Mouse (Mus musculus) embryonic facial prominence, embryonic 14.5 days (tissue): ENCODE data around the gene Med20. TPM values are rescaled to one million over a fixed set of nuclear protein-coding genes. Genes with fewer than 3 reads are reported as not detected.

Experiments
- ATAC-seq: fragments of 200-750 bp; cut with Nextera tagmentation; 2 replicates; pipeline ENCODE4 v1.8.0; 2017; ENCODE audit warnings: low read depth, moderate number of reproducible peaks, moderate TSS enrichment
- DNase-seq: peaks from one replicate; pipeline ENCODE4 v3.0.0-alpha.2; 2015; ENCODE audit warnings: low spot score
- H3K27ac ChIP-seq: fragments of 300-500 bp; sonication (generic); replicated peaks from 2 replicates; pipeline ENCODE4 v1.5.1; 2014; ENCODE audit warnings: low read depth, mild to moderate bottlenecking, low read length, moderate library complexity
- H3K27me3 ChIP-seq: fragments of 300-500 bp; sonication (generic); replicated peaks from 2 replicates; pipeline ENCODE4 v1.6.1; 2014; ENCODE audit warnings: low read length; ENCODE audit not compliant: control insufficient read depth, insufficient read depth
- H3K36me3 ChIP-seq: fragments of 300-500 bp; sonication (generic); 2 replicates; pipeline ENCODE4 v1.6.1; 2014; ENCODE audit warnings: low read length, mixed read lengths; ENCODE audit not compliant: control insufficient read depth, insufficient read depth
- H3K4me1 ChIP-seq: fragments of 300-500 bp; sonication (generic); 2 replicates; pipeline ENCODE4 v1.6.1; 2014; ENCODE audit warnings: antibody characterized with exemption, low read length; ENCODE audit not compliant: control insufficient read depth, insufficient read depth
- H3K4me2 ChIP-seq: fragments of 300-500 bp; sonication (generic); 2 replicates; pipeline ENCODE4 v1.6.1; 2014; ENCODE audit warnings: low read depth, mild to moderate bottlenecking, low read length, moderate library complexity, mixed read lengths
- H3K4me3 ChIP-seq: fragments of 300-500 bp; sonication (generic); 2 replicates; pipeline ENCODE4 v1.5.1; 2014; ENCODE audit warnings: low read depth, mild to moderate bottlenecking, low read length
- H3K9ac ChIP-seq: fragments of 300-500 bp; sonication (generic); 2 replicates; pipeline ENCODE4 v1.6.1; 2014; ENCODE audit warnings: low read depth, mild to moderate bottlenecking, low read length, moderate library complexity, mixed read lengths
- H3K9me3 ChIP-seq: fragments of 300-500 bp; sonication (generic); 2 replicates; pipeline ENCODE4 v1.6.1; 2016; ENCODE audit warnings: low read length; ENCODE audit not compliant: control insufficient read depth
- WGBS: fragments of 180-500 bp; shearing (Covaris S2); extraction: QIAGEN DNeasy Blood & Tissue Kit; methylation state at CpG from one replicate; pipeline ENCODE4 v1.1.7; 2014; 5-methylcytosine and 5-hydroxymethylcytosine counted together
- polyA plus RNA-seq: library from polyadenylated mRNA; unstranded; fragments of >200 nt; fragmentation: Nextera tagmentation; extraction: Ambion mirVana; gene quantifications from 2 replicates; pipeline ENCODE4 v1.2.1, GENCODE M21; 2014

The Med20 gene
- polyA plus RNA-seq, 1 experiment from 2014 or later: 47.7 TPM

- H3K27ac ChIP-seq: no peak overlapping the region
- H3K9me3 ChIP-seq: no peaks in the 10 kb centered on the region
- no peaks in the 10 kb centered on the region for H3K4me1 ChIP-seq
- no peak for DNase-seq
- no peaks in the 10 kb centered on the region for H3K36me3 ChIP-seq
- no peak overlapping the region for H3K4me2 ChIP-seq
- no peak overlapping the region for H3K4me3 ChIP-seq
- H3K27me3 ChIP-seq: no peaks in the 10 kb centered on the region
- 85% methylated on average over 7 of the region's 7 CpGs for WGBS
- ATAC-seq: no peak
- H3K9ac ChIP-seq: no peak overlapping the region
Measured at GRCm38 (mm10) chr17:47664474-47664873, 53.1 kb downstream of the Med20 start.

DNA sequence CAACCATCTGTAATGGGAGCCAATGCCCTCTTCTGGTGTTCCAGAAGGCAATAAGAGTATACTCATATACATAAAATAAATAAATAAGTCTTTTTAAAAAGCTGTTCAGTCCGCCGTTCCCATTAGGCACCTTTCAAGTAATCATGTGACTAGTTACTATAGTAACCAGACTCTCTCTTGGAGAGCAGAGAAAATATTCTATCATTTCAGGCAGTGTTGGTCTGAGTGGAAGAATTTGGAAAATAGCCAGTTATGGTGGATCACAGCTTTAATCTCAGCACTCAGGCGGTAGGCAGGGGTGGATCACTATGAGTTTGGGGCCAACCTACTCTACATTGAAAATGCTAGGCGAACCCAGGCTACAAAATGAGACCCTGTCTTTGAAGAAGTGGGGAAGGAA lies 57.8 kb downstream of the Med20 start:
- no peak for DNase-seq
- Histone ChIP-seq H3K27ac (no peak overlapping the region), H3K4me3 (no peak overlapping the region), H3K4me1 (0 out of 2 replicates have a peak, but pooled peaks cover 5% of the 10 kb centered on the region), H3K9ac (no peak overlapping the region), H3K9me3 (no peaks in the 10 kb centered on the region), H3K36me3 (no peaks in the 10 kb centered on the region), H3K4me2 (no peak overlapping the region), H3K27me3 (peaks cover 13% of the 10 kb centered on the region; the same call in 1 of the 2 replicates)
- ATAC-seq: no peak
- WGBS: 72% methylated on average over 4 of the region's 4 CpGs

DNA sequence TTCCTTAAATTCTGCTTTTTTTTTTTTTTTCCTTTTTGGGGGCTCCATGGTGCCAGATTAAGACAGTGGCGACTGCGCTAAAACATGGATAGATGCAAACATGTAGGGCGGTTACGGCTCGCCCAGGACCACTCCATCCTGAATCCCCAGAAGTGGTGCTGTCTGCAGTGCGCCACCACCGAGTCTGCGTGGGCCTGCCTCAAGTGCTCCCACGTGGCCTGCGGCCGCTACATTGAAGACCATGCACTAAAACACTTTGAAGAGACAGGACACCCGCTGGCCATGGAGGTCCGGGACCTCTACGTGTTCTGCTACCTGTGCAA lies 60.6 kb downstream of the Med20 start:
- Histone ChIP-seq H3K27ac (no peak overlapping the region), H3K9ac (peak overlapping the region; percentile 61), H3K27me3 (peaks cover 13% of the 10 kb centered on the region; the same call in 1 of the 2 replicates), H3K4me2 (peak overlapping the region; percentile 91), H3K4me3 (peak overlapping the region; percentile 43), H3K4me1 (0 out of 2 replicates have a peak, but pooled peaks cover 5% of the 10 kb centered on the region), H3K9me3 (no peaks in the 10 kb centered on the region), H3K36me3 (peaks cover 12% of the 10 kb centered on the region)
- DNase-seq (no peak), ATAC-seq (peak; percentile 42)
- WGBS: 18% methylated on average over 14 of the region's 14 CpGs

- peak; percentile 86 for ATAC-seq
- peak; percentile 86 for DNase-seq
- 8% methylated on average over 40 of the region's 68 CpGs for WGBS
Measured at GRCm38 (mm10) chr17:47672311-47673111, 61.1 kb downstream of the Med20 start.

More at GRCm38 (mm10) chr17:47672311-47673111, 61.1 kb downstream of the Med20 start:
- H3K9me3 ChIP-seq: no peaks in the 10 kb centered on the region
- H3K9ac ChIP-seq: peak overlapping the region; percentile 61
- no peak overlapping the region for H3K27ac ChIP-seq
- peaks cover 13% of the 10 kb centered on the region for H3K36me3 ChIP-seq
- peak overlapping the region; percentile 43 for H3K4me3 ChIP-seq
- H3K4me2 ChIP-seq: peak overlapping the region; percentile 91
- 0 out of 2 replicates have a peak, but pooled peaks cover 5% of the 10 kb centered on the region for H3K4me1 ChIP-seq
- peaks cover 13% of the 10 kb centered on the region; the same call in 1 of the 2 replicates for H3K27me3 ChIP-seq

Other genes with a start within 250 kb of the Med20 start
- 72.9 and 74.0 TPM in 2 replicates for gene Mrps10, start 242.7 kb upstream of the Med20 start, polyA plus RNA-seq
- 0.37 and 0.50 TPM in 2 replicates for gene Guca1b, start 226.2 kb upstream of the Med20 start, polyA plus RNA-seq
- gene Guca1a, start 211.0 kb upstream of the Med20 start, polyA plus RNA-seq: 5.7 and 6.5 TPM in 2 replicates
- gene AI661453, start 175.0 kb upstream of the Med20 start, polyA plus RNA-seq: 2.4 and 2.9 TPM in 2 replicates
- 0.13 and 0.49 TPM in 2 replicates for gene 1700001C19Rik, start 174.2 kb upstream of the Med20 start, polyA plus RNA-seq
- gene Taf8, start 109.3 kb upstream of the Med20 start, polyA plus RNA-seq: 19.5 and 24.3 TPM in 2 replicates
- 519 TPM in 2 replicates for gene Ccnd3, start 106.5 kb upstream of the Med20 start, polyA plus RNA-seq
- 21.3 and 22.4 TPM in 2 replicates for gene Bysl, start 90 bp upstream of the Med20 start, polyA plus RNA-seq
- 1.4 and 1.9 TPM in 2 replicates for gene Gm20517, start within 50 bp of the Med20 start, polyA plus RNA-seq
- gene Usp49, start 19.1 kb downstream of the Med20 start, polyA plus RNA-seq: 3.8 and 4.1 TPM in 2 replicates
- 365 and 382 TPM in 2 replicates for gene Tomm6, start 76.8 kb downstream of the Med20 start, polyA plus RNA-seq
- gene Frs3, start 77.4 kb downstream of the Med20 start, polyA plus RNA-seq: 4.0 and 4.2 TPM in 2 replicates
- 1.5 and 2.1 TPM in 2 replicates for gene Gm21981, start 82.9 kb downstream of the Med20 start, polyA plus RNA-seq
- gene Prickle4, start 83.2 kb downstream of the Med20 start, polyA plus RNA-seq: 1.8 and 2.1 TPM in 2 replicates
- 0.21 TPM in 1 of 2 replicates, not detected in the other for gene Pgc, start 115.3 kb downstream of the Med20 start, polyA plus RNA-seq
- gene Tfeb, start 125.4 kb downstream of the Med20 start, polyA plus RNA-seq: 8.6 and 9.7 TPM in 2 replicates
- gene Mdfi, start 223.1 kb downstream of the Med20 start, polyA plus RNA-seq: 54.5 and 64.6 TPM in 2 replicates